Mouse (Mus musculus) right cerebral cortex, postnatal 4 days (tissue): ENCODE data around the gene 4930539E08Rik.

ENCODE experiments used
- DNase-seq: peaks from one replicate; pipeline ENCODE4 v3.0.0-alpha.2; 2022

4930539E08Rik gene

GRCm38 (mm10) chr17:28929369-28929768, 14.2 kb upstream of the 4930539E08Rik start:
- DNase-seq: no peak

- no peak for DNase-seq
Measured at GRCm38 (mm10) chr17:28928004-28928403, 12.9 kb upstream of the 4930539E08Rik start.

- peak; percentile 55 for DNase-seq
Measured at GRCm38 (mm10) chr17:28926866-28927635, 11.9 kb upstream of the 4930539E08Rik start.

- peak; percentile 87 for DNase-seq
Measured at GRCm38 (mm10) chr17:28926380-28926779, 11.3 kb upstream of the 4930539E08Rik start.

GRCm38 (mm10) chr17:28924957-28925595, 10.0 kb upstream of the 4930539E08Rik start:
- DNase-seq: no peak

GRCm38 (mm10) chr17:28922096-28922495, 7.0 kb upstream of the 4930539E08Rik start:
- no peak for DNase-seq

- DNase-seq: no peak
Measured at GRCm38 (mm10) chr17:28921086-28921485, 6.0 kb upstream of the 4930539E08Rik start.

GRCm38 (mm10) chr17:28916520-28916919, 1.4 kb upstream of the 4930539E08Rik start:
- DNase-seq: no peak

- no peak for DNase-seq
Measured at GRCm38 (mm10) chr17:28913940-28914339, 1.2 kb downstream of the 4930539E08Rik start.

GRCm38 (mm10) chr17:28913200-28913599, 1.9 kb downstream of the 4930539E08Rik start:
- DNase-seq: no peak

GRCm38 (mm10) chr17:28910139-28910538, 5.0 kb downstream of the 4930539E08Rik start:
- DNase-seq: no peak

GRCm38 (mm10) chr17:28909252-28909941, 5.7 kb downstream of the 4930539E08Rik start:
- peak; percentile 72 for DNase-seq

GRCm38 (mm10) chr17:28907959-28908358, 7.2 kb downstream of the 4930539E08Rik start:
- peak; percentile 53 for DNase-seq

- DNase-seq: peak; percentile 17
Measured at GRCm38 (mm10) chr17:28905377-28905916, 9.7 kb downstream of the 4930539E08Rik start.

GRCm38 (mm10) chr17:28904546-28905376, 10.4 kb downstream of the 4930539E08Rik start:
- peak; percentile 62 for DNase-seq

GRCm38 (mm10) chr17:28901559-28901958, 13.6 kb downstream of the 4930539E08Rik start:
- no peak for DNase-seq

GRCm38 (mm10) chr17:28899427-28899826, 15.7 kb downstream of the 4930539E08Rik start:
- DNase-seq: no peak

GRCm38 (mm10) chr17:28898249-28898648, 16.9 kb downstream of the 4930539E08Rik start:
- DNase-seq: no peak

- no peak for DNase-seq
Measured at GRCm38 (mm10) chr17:28897817-28898216, 17.3 kb downstream of the 4930539E08Rik start.

- DNase-seq: no peak
Measured at GRCm38 (mm10) chr17:28896095-28896780, 18.9 kb downstream of the 4930539E08Rik start.

- no peak for DNase-seq
Measured at GRCm38 (mm10) chr17:28895217-28895875, 19.8 kb downstream of the 4930539E08Rik start.
